In the genomic region with DNA sequence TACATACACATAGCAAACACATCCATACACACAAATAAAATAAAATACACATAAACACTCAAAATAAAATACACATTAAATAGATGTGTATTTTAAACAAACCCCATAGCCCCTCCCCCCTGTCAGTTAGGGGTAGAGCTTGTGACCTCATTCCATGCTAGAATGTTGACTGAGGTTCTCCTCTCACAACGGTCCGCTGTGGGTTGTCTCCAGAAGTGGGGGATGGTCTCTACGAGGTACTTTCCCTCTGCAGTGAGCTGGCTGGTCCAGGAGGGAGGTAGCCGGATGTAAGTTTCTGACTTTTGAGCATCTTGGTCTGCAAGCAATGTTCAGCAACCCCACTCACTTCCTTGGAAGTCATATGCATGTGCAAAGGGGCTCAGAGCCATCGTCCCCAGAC, we compare ENCODE assay signal across 8 mouse cellular contexts. TPM values are rescaled to one million over a fixed set of nuclear protein-coding genes. Genes with fewer than 3 reads are reported as not detected.
A peak's percentile ranks its signal among the peaks of the same experiment; 100 is the strongest.
DNase-seq lines count a peak whose midpoint lies in the region; ATAC-seq and TF ChIP-seq lines count a peak whose summit lies in the region.

Gene Zfyve27 (plus strand): TSS at position 188 of the 400 bp plus-strand sequence.

- H3K9ac ChIP-seq in kidney, embryonic 15.5 days, result no peak within 1 kb of the TSS
- no peak within 1 kb of the TSS for H3K9ac ChIP-seq in hindbrain, postnatal 0 days (replicated peaks; ENCODE audit: low read length)
- H3K9ac ChIP-seq in midbrain, embryonic 13.5 days (replicated peaks), result no peak within 1 kb of the TSS

- no peak for DNase-seq in kidney, adult 9 months
- DNase-seq in adrenal gland, adult 2 months, result no peak
- no peak for DNase-seq in gastrocnemius, adult 8-10 months (ENCODE audit: low spot score in 2 of 2)
- DNase-seq in hindbrain, postnatal 0 days (ENCODE audit: low spot score), result no peak
- DNase-seq in cerebellum, postnatal 36 days, result no peak
- no peak for DNase-seq in natural killer cell, adult 2 months (ENCODE audit: low spot score in 2 of 2)

- H3K4me2 ChIP-seq in kidney, embryonic 15.5 days, result peak within 1 kb of the TSS; percentile 5
- H3K4me2 ChIP-seq in hindbrain, postnatal 0 days (ENCODE audit: low read depth, low read length), result no peak within 1 kb of the TSS
- no peak within 1 kb of the TSS for H3K4me2 ChIP-seq in midbrain, embryonic 13.5 days (replicated peaks)

- no peak within 1 kb of the TSS for H3K4me3 ChIP-seq in kidney, embryonic 15.5 days (replicated peaks)
- no peak within 1 kb of the TSS for H3K4me3 ChIP-seq in hindbrain, postnatal 0 days (ENCODE audit: low read length)
- H3K4me3 ChIP-seq in midbrain, embryonic 13.5 days (replicated peaks), result no peak within 1 kb of the TSS

- H3K9me3 ChIP-seq in kidney, embryonic 15.5 days (replicated peaks), result no peaks in the 10 kb centered on the region
- no peaks in the 10 kb centered on the region for H3K9me3 ChIP-seq in hindbrain, postnatal 0 days (ENCODE audit: low read length)
- no peaks in the 10 kb centered on the region for H3K9me3 ChIP-seq in midbrain, embryonic 13.5 days

- peak within 1 kb of the TSS; percentile 52; the same call in 1 of the 2 replicates for H3K27ac ChIP-seq in kidney, embryonic 15.5 days
- no peak within 1 kb of the TSS for H3K27ac ChIP-seq in hindbrain, postnatal 0 days
- H3K27ac ChIP-seq in midbrain, embryonic 13.5 days, result no peak within 1 kb of the TSS

- no peak for TF ChIP-seq CTCF in hindbrain, postnatal 0 days (IDR thresholded peaks at IDR 0.05; ENCODE audit: low read depth)

- H3K4me1 ChIP-seq in kidney, embryonic 15.5 days, result peaks cover 29% of the 10 kb centered on the region
- no peaks in the 10 kb centered on the region for H3K4me1 ChIP-seq in hindbrain, postnatal 0 days (ENCODE audit: insufficient read depth, low read length)
- no peaks in the 10 kb centered on the region for H3K4me1 ChIP-seq in midbrain, embryonic 13.5 days (replicated peaks)

- no peaks in the 10 kb centered on the region for H3K36me3 ChIP-seq in kidney, embryonic 15.5 days
- H3K36me3 ChIP-seq in hindbrain, postnatal 0 days (ENCODE audit: insufficient read depth, low read length), result no peaks in the 10 kb centered on the region
- no peaks in the 10 kb centered on the region for H3K36me3 ChIP-seq in midbrain, embryonic 13.5 days

- ATAC-seq in kidney, embryonic 15.5 days (replicated peaks; ENCODE audit: low FRiP score), result no peak
- no peak for ATAC-seq in hindbrain, postnatal 0 days
- ATAC-seq in midbrain, embryonic 13.5 days, result no peak

- peaks cover 19% of the 10 kb centered on the region for H3K27me3 ChIP-seq in kidney, embryonic 15.5 days
- H3K27me3 ChIP-seq in hindbrain, postnatal 0 days (ENCODE audit: insufficient read depth, low read length), result peaks cover 4% of the 10 kb centered on the region; the same call in 1 of the 2 replicates
- H3K27me3 ChIP-seq in midbrain, embryonic 13.5 days, result peaks cover 24% of the 10 kb centered on the region

- WGBS in kidney, embryonic 15.5 days, result 33% methylated on average over 5 of the region's 5 CpGs
- WGBS in hindbrain, postnatal 0 days, result 65% methylated on average over 5 of the region's 5 CpGs
- WGBS in midbrain, embryonic 13.5 days, result 84% methylated on average over 5 of the region's 5 CpGs

RNA-seq across cellular contexts. Expression of gene Zfyve27, which starts in this region (rescaled TPM):
- polyA plus RNA-seq in kidney, embryonic 15.5 days (2015; fragmentation: Nextera tagmentation; extraction: Ambion mirVana), result 26.5 and 29.4 TPM in 2 replicates
- total RNA-seq in adrenal gland, adult 2 months (2021), result 10 to 100 TPM; 43.6 to 47.9 TPM
- polyA plus RNA-seq in adrenal gland, adult 2 months (2012; rRNA removed), result 37.6 and 49.2 TPM in 2 replicates
- 10 to 100 TPM; 10.4 to 13.2 (median 11.8) TPM for total RNA-seq in gastrocnemius, adult 8-10 months (2022)
- total RNA-seq in hindbrain, postnatal 0 days (2014; rRNA removed), result 90.9 and 95.0 TPM in 2 replicates
- 45.1 and 48.9 TPM in 2 replicates for polyA plus RNA-seq in hindbrain, postnatal 0 days (2015; fragmentation: Nextera tagmentation; extraction: Ambion mirVana)
- polyA plus RNA-seq in midbrain, embryonic 13.5 days (2015; fragmentation: Nextera tagmentation; extraction: Ambion mirVana), result 55.8 and 57.6 TPM in 2 replicates
